Mouse (Mus musculus) heart, adult 2 months (tissue): ENCODE results near the gene Herc4.

Source experiments
- CTCF ChIP-seq: fragments of 200-600 bp; IDR thresholded peaks from 2 replicates; pipeline ENCODE4 v1.8.1; 2022; ENCODE audit warnings: antibody characterized with exemption, mild to moderate bottlenecking, moderate library complexity
- EP300 ChIP-seq: fragments of 200-500 bp; IDR thresholded peaks from 2 replicates; pipeline ENCODE4 v1.6.1; 2011; ENCODE audit warnings: low read depth, low read length, control low read depth; ENCODE audit not compliant: insufficient read depth
- POLR2A ChIP-seq: fragments of 200-500 bp; IDR thresholded peaks from 2 replicates; pipeline ENCODE4 v1.6.1; 2011; ENCODE audit warnings: mild to moderate bottlenecking, low read depth, low read length, control low read depth; ENCODE audit not compliant: insufficient read depth

DNA sequence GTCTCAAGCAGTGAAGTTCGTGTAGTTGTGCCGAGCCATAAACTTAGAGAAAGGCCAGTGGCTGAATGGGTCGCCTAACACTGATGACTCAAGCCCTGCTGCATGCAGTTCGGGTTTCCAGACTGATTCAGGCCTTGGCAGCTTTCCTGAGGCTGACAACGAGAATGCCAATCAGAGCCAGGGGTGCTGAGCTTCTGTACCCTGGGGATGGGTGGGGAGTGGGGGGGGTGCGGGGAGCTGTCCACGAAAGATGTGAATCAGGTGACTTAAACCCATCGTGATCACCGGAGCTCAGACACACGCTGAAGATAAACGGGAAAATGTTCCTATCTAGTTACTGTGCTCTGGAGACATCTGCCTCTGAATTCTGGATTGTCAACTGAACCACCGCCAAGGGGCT lies 19.3 kb upstream of the Herc4 start:
- TF ChIP-seq POLR2A = no peak
- no peak for TF ChIP-seq EP300
- no peak for TF ChIP-seq CTCF
